Mouse (Mus musculus) retina, embryonic 14.5 days (tissue): Measurements from ENCODE around the gene Dock9.

Experiments used
- DNase-seq: peaks from one replicate; pipeline ENCODE4 v3.0.0-alpha.2; 2015; ENCODE audit warnings: low spot score

Gene Dock9

GRCm38 (mm10) chr14:121579055-121579454 lies 218.6 kb downstream of the Dock9 start:
- peak; percentile 76 for DNase-seq

- DNase-seq = no peak
Measured at GRCm38 (mm10) chr14:121573391-121573790, 224.2 kb downstream of the Dock9 start.

GRCm38 (mm10) chr14:121566794-121567201 lies 230.8 kb downstream of the Dock9 start:
- DNase-seq = peak; percentile 78

GRCm38 (mm10) chr14:121565930-121566329 lies 231.7 kb downstream of the Dock9 start:
- peak; percentile 9 for DNase-seq

GRCm38 (mm10) chr14:121564656-121565055 lies 233.0 kb downstream of the Dock9 start:
- no peak for DNase-seq

GRCm38 (mm10) chr14:121563954-121564353 lies 233.7 kb downstream of the Dock9 start:
- DNase-seq = no peak

- no peak for DNase-seq
Measured at GRCm38 (mm10) chr14:121559026-121559425, 238.6 kb downstream of the Dock9 start.

GRCm38 (mm10) chr14:121556401-121557315 lies 241.0 kb downstream of the Dock9 start:
- DNase-seq = no peak

- DNase-seq = no peak
Measured at GRCm38 (mm10) chr14:121553785-121554184, 243.9 kb downstream of the Dock9 start.

- DNase-seq = no peak
Measured at GRCm38 (mm10) chr14:121552586-121552985, 245.1 kb downstream of the Dock9 start.

- no peak for DNase-seq
Measured at GRCm38 (mm10) chr14:121549834-121550233, 247.8 kb downstream of the Dock9 start.

- no peak for DNase-seq
Measured at GRCm38 (mm10) chr14:121547745-121548144, 249.9 kb downstream of the Dock9 start.

- DNase-seq = no peak
Measured at GRCm38 (mm10) chr14:121546621-121547020, 251.0 kb downstream of the Dock9 start.

- no peak for DNase-seq
Measured at GRCm38 (mm10) chr14:121545551-121546331, 251.9 kb downstream of the Dock9 start.

GRCm38 (mm10) chr14:121541262-121541661 lies 256.4 kb downstream of the Dock9 start:
- DNase-seq = no peak

- DNase-seq = no peak
Measured at GRCm38 (mm10) chr14:121534501-121534900, 263.1 kb downstream of the Dock9 start.

GRCm38 (mm10) chr14:121530853-121531252 lies 266.8 kb downstream of the Dock9 start:
- no peak for DNase-seq

- no peak for DNase-seq
Measured at GRCm38 (mm10) chr14:121527883-121528282, 269.8 kb downstream of the Dock9 start.

GRCm38 (mm10) chr14:121527201-121527600 lies 270.4 kb downstream of the Dock9 start:
- no peak for DNase-seq

- DNase-seq = no peak
Measured at GRCm38 (mm10) chr14:121521709-121522108, 275.9 kb downstream of the Dock9 start.

- DNase-seq = no peak
Measured at GRCm38 (mm10) chr14:121516881-121517280, 280.8 kb downstream of the Dock9 start.

GRCm38 (mm10) chr14:121508929-121509328 lies 288.7 kb downstream of the Dock9 start:
- no peak for DNase-seq

GRCm38 (mm10) chr14:121506336-121506735 lies 291.3 kb downstream of the Dock9 start:
- no peak for DNase-seq
